Mouse (Mus musculus): ENCODE data around the gene Blm.

Blm gene

DNA sequence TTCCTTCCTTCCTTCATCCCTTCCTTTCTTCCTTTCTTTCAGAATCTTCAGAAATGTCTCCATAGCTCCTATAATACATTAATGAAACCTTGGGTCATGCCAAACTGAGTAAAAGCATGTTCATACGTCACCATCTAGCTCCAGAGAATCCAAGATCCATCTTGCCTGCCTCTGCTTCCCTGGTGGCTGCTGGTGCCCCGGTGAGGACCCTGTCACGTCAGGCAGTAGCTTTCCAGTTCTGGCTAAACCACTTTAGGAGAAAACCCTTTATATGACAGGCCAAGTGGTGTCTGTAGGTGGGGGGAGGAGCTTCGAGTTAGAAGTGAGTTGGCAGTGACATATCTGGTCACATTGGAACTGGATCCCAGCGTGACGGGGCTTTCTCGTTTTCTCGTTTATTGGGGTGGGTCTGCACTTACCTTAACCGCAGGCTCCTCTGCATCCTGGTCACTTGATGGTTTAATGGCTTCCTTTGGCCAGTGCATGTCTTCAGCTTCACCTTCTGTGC lies 129.7 kb downstream of the Blm start, which contains the start of gene Furin:
TSS of gene Furin (minus strand) at position 249 of the 508 bp plus-strand sequence.
- DNase-seq (ENCODE audit: low read depth): no peak
